Mouse (Mus musculus): ENCODE measurements around the gene Zfp740.

Zfp740 gene

DNA sequence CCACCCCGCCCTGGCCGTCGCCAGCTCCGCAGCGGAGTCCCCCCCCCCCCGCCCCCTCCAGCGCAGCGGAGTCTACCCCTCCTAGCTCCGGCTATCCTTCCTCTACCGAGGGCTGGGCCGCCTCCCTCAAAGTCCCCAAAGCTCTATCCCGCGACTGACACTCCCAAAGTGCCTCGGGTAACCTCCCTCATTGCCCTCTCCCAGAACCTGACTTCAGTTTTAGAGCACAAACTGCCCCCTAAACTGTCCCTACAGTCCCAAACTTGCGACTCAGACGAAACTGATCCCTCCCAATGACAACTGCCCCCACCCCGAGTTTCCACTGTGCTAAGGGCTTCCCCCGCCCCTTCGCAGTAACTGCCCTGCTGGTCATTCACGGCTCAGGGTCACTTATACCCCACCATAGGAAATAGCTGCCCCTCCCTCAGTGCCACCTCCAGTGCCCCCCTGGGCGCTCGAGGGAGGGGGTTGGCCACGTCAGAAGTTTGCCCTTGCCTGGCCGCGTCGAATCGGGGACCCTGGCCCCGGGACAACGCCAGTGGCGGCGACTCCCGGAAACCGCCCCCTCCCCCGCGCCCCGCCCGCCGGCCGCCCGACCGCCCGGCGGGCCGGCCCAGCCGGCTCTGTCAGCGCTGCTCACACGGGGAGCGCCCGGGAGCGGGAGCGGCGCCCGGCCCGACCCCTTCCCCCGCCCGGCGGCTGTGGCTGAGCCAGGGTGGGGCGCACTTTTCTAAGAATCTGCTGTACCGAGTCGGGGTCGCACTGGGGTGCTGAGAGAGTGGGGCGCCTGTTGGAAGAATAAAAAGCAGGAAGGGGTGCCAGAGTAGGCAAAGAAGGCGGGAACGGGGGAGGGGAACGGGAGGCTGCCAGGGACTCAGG is 44.4 kb downstream of the Zfp740 start:
- DNase-seq (ENCODE audit: low read depth, low spot score), result peak; percentile 74

DNA sequence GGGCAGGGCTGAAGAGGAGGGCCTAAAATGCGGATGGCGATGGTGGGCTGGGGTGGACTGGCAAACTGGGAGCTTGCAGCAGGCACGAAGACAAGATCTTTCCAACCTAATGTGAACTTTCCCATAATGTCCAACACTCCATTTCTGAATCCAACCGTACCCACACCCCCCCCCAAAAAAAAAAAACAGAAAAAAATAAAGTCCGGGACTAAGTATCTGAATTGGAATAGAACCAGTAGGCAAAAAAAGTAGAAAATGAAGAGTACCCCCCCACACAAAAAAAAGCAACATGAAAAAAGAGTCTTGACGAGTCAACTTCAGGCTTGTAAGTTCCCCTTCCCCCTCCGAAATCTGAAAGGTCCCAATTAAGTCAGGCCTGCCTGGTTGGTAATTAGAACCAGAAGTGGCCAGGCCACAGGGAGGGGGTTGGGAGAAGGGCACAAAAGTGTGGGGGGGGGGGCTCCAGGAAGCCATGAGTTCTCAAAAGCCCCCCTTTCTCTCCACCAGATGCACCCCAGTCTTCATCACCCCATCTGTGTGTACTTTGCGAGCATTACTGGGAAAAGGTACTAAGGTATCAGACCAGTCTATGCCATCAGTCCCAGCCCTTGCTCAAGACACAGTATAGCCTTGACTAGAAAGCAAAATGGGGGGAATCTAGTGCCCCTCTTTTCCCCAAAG is 45.2 kb downstream of the Zfp740 start:
- DNase-seq (ENCODE audit: low read depth, low spot score), result peak; percentile 45

DNA sequence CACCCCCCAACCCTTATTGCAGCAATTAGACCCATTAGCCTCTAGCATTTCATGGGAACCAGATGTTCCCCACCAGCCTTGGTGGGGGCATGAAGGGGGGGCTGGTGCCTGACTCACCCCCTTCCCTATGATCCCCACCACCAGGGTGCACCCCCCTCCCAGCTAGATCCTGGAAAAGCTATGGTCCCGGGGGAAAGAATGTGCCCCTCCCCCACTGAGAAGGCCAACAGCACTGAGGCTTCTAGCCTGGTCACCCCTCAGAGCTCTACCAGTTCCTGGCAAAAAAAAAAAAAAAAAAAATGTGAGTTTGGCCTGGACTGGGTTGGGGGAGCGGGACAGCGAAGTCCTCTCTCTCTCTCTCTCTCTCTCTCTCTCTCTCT is 45.8 kb downstream of the Zfp740 start:
- peak; percentile 71 for DNase-seq (ENCODE audit: low read depth, low spot score)

DNA sequence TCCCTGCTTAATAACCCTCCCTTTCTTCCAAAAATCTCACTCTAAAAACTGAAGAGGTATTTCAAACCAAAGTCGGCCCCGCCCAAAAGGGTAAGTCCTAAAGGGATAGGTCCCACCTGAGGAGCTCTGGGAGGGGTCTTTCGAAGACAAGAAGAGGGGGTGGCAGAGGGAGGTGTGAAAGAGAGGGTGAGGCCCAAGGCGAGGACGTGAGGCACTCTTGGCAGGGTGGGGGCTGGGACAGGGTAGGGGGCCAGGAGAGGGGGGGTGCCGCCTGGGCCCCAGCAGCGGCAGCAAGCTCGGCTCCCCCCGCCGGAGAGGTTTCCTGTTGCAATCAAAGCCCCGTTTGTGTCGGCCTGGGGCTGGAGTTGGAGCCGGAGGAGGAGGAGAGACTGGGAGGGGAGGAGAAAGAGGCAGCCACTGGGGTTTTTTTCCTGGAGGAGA is 46.2 kb downstream of the Zfp740 start:
- DNase-seq (ENCODE audit: low read depth, low spot score), result peak; percentile 94

DNA sequence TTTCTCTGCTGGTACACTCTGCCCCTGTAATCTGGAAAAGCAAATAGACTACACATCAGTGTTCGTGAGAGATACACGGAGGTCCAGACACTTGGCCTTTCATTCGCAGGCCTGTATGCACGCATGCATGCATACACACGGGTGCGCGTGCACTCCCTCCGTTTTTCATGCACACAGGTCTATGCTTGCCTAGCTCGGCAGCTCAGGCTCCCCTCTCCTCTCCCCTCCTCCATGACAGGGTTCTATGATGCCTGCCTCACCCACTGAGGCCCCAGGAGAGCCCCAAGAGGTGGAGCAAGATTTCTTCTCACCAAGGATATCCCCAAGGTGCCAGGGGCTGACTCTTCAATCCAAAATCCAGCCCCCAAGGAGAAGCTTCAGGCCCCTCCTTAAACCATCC is 46.9 kb downstream of the Zfp740 start:
- DNase-seq (ENCODE audit: low read depth, low spot score), result peak; percentile 46

DNA sequence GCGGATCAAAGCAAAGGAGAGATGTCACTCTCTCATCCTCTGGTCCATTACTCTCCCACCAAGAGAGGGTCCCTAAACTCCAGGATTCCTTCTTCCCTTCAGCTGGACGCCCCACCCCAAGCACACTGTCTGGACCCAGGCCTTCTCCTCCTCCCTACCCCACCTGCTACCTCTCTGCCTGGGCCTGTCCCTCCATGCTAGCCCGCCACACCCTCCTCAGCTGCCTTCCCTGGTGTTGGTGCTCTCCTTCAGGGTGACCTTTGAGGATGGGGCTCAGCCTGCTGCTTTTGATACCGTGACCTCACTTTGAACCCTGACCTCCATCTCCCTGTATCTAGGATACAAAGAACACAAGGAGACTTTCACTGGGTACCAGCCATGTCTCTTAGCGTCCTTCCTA is 47.5 kb downstream of the Zfp740 start:
- peak; percentile 87 for DNase-seq (ENCODE audit: low read depth, low spot score)

DNA sequence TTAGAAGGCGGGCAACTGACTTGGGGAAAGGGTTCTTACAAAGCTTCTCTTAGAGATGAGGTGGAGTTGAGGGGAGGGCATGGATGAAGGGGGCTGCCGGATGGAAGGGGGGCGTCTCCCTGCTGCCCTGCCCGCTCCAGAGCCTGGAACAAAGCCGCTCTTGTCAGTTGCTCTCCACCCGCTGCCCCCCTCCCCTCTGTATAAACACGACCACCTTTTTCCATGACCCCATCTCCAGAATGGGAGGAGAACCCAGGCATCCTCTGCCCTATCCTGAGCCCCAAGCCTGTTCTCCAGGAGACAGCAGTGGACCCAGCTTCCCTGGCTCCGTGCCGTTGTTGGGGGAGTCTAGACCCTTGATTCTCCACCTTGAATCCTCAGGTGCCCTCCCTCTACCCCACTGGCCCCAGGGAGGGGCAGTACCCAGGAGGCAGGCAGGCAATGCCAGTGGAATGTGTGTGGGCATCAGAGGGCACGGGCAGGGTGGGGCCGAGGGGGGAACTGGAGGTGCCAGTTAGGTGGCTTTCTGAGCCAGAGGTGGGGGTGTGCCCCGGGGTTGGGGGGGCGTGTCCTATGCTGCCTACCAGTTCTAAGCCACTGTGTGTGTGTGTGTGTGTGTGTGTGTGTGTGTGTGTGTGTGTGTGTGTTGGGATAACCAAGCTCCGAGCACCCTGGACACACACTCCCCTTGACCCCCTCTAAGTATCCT is 52.7 kb downstream of the Zfp740 start:
- DNase-seq (ENCODE audit: low read depth, low spot score), result no peak

DNA sequence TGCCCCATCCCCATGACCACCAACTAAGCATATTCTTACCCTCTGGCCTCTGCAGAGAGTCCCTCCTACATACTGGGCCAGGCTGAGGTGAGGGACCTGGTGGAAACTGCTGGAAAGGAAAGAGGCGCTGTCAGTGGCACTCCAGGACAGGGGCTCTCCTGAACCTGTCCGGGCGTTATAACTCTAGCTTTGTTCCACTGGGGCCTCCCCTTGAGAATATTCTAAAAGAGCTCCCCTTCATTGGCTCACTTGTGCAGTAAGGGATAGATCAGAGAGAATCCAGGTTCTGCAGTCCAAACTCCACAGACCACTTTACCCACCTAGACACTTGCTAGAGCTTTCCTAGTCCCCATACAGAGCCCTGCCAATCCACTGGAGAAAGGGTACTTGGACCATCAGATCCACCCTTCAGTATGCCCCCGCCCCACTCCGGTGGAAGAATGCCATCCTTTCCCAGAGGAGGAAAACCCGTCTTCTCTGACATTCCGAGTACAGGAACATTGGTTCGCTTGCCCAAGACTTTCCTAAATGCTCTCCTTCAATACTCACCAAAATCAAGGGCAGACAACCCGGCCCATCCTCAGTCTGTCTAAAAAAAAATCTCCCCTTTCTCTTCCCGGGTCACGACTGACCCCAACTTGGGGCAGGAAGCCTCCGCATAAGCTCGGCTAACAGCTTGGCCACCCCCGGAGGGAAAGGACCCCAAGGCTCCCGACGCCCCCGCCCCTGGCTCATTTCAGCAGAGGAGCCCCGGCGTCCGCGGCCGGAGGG is 53.6 kb downstream of the Zfp740 start:
- no peak for DNase-seq (ENCODE audit: low read depth, low spot score)

DNA sequence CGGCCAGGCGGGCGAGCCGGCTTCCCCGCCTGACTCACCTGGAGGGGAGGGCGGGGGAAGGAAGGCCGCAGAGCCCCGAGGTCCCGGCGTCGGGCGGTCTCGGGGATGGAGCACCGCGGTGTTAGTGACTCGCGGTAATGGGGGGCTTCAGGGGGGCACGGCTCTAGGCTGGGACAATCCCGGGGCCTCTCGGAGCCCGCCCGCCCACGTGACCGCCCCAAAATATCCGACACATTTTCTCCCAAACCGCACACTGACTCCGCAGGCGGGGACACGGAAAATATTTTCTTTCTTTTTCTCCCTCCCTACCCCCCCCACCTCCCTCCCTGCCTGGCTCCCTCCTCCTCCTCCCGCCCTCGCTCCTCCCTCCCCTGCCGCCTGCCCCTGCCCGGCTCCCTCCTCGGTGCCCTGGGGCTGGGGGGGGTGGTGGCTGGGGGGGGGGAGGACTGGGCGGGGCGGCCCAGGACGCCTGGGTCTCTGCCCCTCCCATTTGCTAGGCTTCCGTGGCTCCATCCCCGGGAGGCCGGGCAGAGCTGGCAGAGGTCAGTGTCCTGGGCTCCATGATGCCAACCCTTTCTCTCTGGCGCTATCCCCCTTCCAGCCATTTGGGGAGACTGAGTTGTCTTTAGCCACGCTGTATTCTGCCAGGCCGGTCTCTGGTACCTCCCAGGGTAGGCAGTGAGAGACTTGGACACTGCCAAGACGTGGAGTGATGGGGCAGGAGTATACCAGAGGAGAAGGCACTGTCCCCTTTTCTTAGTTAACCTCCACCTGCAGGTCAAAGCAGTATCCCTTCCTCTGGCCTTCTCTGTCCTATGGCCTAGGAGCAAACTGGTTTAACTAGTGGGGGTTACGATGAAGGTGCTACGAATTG is 54.4 kb downstream of the Zfp740 start, which contains the start of gene Rarg:
Gene Rarg (minus strand): TSS at position 316 of the 874 bp plus-strand sequence.
- DNase-seq (ENCODE audit: low read depth, low spot score), result peak; percentile 46

DNA sequence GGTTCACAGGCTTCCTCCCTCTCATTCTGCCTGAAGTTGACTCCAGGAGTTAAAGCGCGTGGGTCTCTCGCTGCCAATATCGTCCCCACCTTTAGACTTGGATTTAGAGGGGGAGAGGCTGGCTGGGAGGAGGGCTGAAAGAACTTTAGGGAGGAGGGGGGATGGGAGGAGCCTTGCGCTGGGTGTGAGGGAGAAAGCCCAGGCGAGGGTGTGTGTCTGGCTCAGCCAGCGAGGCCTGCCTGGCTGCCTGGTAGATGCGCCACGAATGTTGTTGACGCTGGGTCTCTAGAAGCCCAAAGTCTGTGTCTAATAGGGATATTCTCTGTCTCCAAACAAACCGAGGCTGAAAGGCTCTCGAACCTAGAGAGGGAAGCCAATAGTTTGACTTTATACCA is 55.0 kb downstream of the Zfp740 start:
- peak; percentile 86 for DNase-seq (ENCODE audit: low read depth, low spot score)

DNA sequence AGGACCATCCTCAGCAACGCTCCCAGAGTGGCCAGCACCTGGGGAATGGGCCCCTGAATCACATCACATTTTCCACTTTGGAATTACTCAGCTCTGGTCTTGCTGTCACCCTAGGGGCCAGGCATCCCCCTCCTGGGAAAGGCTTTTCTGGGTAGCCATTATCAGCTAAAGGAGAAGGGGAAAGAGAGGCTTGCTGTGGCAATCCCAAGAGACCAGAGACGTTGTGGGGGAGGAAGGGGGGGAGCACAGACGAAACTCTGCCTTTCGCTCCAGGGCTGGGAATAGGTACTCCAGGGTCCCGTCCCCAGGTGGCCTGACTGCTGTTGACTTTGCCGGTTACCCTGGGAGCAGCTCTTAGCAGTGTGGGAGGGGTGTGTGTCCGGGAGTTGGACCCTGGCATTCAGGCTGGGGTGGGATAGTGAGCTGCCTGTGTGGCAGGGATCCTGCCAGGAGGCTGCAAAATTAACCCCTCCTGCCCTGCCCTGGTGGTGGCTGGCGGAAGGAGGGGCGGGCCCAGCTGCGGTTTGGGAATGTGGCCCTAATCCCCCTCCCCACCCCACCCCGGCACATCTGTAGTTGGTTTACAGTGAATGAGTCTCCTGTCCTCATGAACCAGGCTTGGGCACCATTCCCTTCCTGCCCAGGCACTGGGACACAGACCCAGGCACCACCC is 55.7 kb downstream of the Zfp740 start:
- DNase-seq (ENCODE audit: low read depth, low spot score), result peak; percentile 33

DNA sequence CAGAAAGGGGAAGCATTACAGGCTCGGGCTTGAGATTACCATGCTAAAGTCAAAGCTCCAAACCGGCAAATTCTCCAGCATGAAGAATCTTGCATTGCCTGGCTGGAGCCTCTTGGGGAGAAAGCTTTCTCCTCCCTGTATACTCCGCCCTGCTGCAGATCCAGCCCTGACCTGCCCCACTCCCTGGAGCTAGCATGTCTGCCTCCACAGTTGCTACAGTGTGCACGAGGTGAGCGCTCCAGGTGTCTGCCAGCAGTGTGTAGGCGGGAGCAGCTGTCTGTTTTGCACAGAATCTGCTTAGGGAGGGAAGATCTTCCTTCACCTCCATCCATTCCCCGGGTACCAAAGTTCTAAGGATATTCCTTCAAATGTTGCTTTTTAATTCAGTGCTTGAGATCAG is 59.5 kb downstream of the Zfp740 start:
- peak; percentile 70 for DNase-seq (ENCODE audit: low read depth, low spot score)

DNA sequence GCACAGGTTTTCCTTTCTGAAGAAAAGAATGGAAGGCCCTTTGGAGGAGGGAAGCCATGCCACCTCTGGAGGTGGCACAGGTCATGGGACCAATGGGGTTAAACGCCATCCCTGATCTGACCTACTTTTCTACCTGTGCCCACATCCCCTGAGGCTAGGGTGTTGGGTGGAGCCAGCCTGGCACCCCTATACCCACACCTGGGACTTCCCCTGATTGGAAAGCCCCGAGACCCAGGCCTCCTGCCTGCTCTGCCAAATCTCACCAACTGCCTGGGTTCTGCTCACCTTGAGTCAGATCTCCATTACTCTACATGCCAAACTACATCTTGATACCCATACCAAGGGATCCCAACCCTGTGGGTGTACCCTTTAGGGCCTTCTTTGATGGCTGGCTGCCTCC is 60.0 kb downstream of the Zfp740 start:
- DNase-seq (ENCODE audit: low read depth, low spot score), result no peak

Data from R1 (cell line).